Mouse (Mus musculus): ENCODE measurements around the gene Slc16a2.

GRCm38 (mm10) chrX:103670245-103670644 lies 151.5 kb downstream of the Slc16a2 start:
- TF ChIP-seq POLR2A (IDR thresholded peaks at IDR 0.05; ENCODE audit: control insufficient read depth in 1 of 2, insufficient read depth in 1 of 2, low read depth in 1 of 2, low read length in 2 of 2, poor library complexity in 1 of 2) (no peak), CTCF (IDR thresholded peaks at IDR 0.05 in 2 of 3, conservative IDR thresholded peaks at IDR 0.05 in 1 of 3; ENCODE audit: control insufficient read depth in 1 of 3, insufficient read depth in 1 of 3, low read depth in 2 of 3, low read length in 3 of 3, poor library complexity in 1 of 3, severe bottlenecking in 1 of 3) (no peak), E2F4 (IDR thresholded peaks at IDR 0.05; ENCODE audit: borderline replicate concordance, low read depth, low read length) (no peak)

Data from MEL (cell line).